26 mouse cellular contexts compared by ENCODE assay signal in genomic region chr12:103635846-103636245, GRCm38 (mm10). TPM values are rescaled to one million over a fixed set of nuclear protein-coding genes. Genes with fewer than 3 reads are reported as not detected.
"Had no signal": no experiment of that assay in that cellular context is flagged by ENCODE, and none has a peak within 500 bp of the region (broad histone marks: within the 10 kb centered on the region; RNA-seq: fewer than 3 reads in every experiment).

No protein-coding gene starts in this region.

- H3K9ac ChIP-seq: limb, embryonic 12.5 days; limb, embryonic 15.5 days; lung, embryonic 14.5 days had no signal

- H3K27ac ChIP-seq: limb, embryonic 12.5 days; limb, embryonic 15.5 days; macrophage had no signal

- H3K9me3 ChIP-seq: limb, embryonic 12.5 days; limb, embryonic 15.5 days had no signal

- H3K4me3 ChIP-seq: limb, embryonic 12.5 days; limb, embryonic 15.5 days had no signal

- H3K27me3 ChIP-seq: limb, embryonic 12.5 days; limb, embryonic 15.5 days had no signal

- H3K36me3 ChIP-seq: limb, embryonic 12.5 days; limb, embryonic 15.5 days had no signal

- H3K4me2 ChIP-seq: limb, embryonic 12.5 days; limb, embryonic 15.5 days; lung, embryonic 14.5 days had no signal

- H3K4me1 ChIP-seq: limb, embryonic 12.5 days; limb, embryonic 15.5 days had no signal

- ATAC-seq: intestine, postnatal 0 days; lung, postnatal 0 days had no signal

- DNase-seq: kidney, adult 2 months; kidney, postnatal 10 days; kidney, postnatal 36 days; left cerebral cortex, postnatal 4 days; lung, embryonic 14.5 days; midbrain, embryonic 14.5 days; thymus, adult 2 months; thymus, postnatal 14 days had no signal

RNA-seq across cellular contexts. Expression of gene Serpina10, which starts 4.6 kb away (rescaled TPM):
- total RNA-seq: left cerebral cortex, adult 8-10 months; left cerebral cortex, postnatal 14 days; left cerebral cortex, postnatal 4 days; megakaryocyte, adult 5-6 weeks; midbrain, postnatal 0 days had no signal
- polyA plus RNA-seq: kidney, embryonic 14.5 days; lung, embryonic 14.5 days; macrophage; neural tube, embryonic 14.5 days; small intestine, adult 2 months; testis, adult 2 months had no signal

RNA-seq across cellular contexts. Expression of gene Serpina6, which starts 21.2 kb away (rescaled TPM):
- total RNA-seq: layer of hippocampus, adult 8-10 months; layer of hippocampus, postnatal 14 days; left cerebral cortex, adult 8-10 months; left cerebral cortex, postnatal 14 days; left cerebral cortex, postnatal 4 days; megakaryocyte, adult 5-6 weeks; midbrain, postnatal 0 days had no signal
- polyA plus RNA-seq: intestine, postnatal 0 days; lung, postnatal 0 days; macrophage; midbrain, embryonic 14.5 days; midbrain, postnatal 0 days; small intestine, adult 2 months; spleen, adult 2 months; thymus, adult 2 months had no signal

RNA-seq across cellular contexts. Expression of gene Serpina16, which starts 40.1 kb away (rescaled TPM):
- total RNA-seq: layer of hippocampus, adult 8-10 months; layer of hippocampus, postnatal 14 days; left cerebral cortex, adult 8-10 months; left cerebral cortex, postnatal 14 days; left cerebral cortex, postnatal 4 days; megakaryocyte, adult 5-6 weeks; midbrain, postnatal 0 days had no signal
- polyA plus RNA-seq: intestine, postnatal 0 days; kidney, adult 2 months; kidney, embryonic 14.5 days; limb, embryonic 12.5 days; limb, embryonic 15.5 days; lung, embryonic 14.5 days; lung, postnatal 0 days; macrophage; midbrain, embryonic 14.5 days; midbrain, postnatal 0 days; neural tube, embryonic 11.5 days; neural tube, embryonic 14.5 days; small intestine, adult 2 months; spleen, adult 2 months; thymus, adult 2 months had no signal

RNA-seq across cellular contexts. Expression of gene Serpina1f, which starts 59.5 kb away (rescaled TPM):
- total RNA-seq: layer of hippocampus, adult 8-10 months; layer of hippocampus, postnatal 14 days; left cerebral cortex, adult 8-10 months; left cerebral cortex, postnatal 14 days; left cerebral cortex, postnatal 4 days; megakaryocyte, adult 5-6 weeks; midbrain, postnatal 0 days had no signal
- polyA plus RNA-seq: kidney, embryonic 14.5 days; limb, embryonic 12.5 days; limb, embryonic 15.5 days; lung, embryonic 14.5 days; lung, postnatal 0 days; macrophage; midbrain, embryonic 14.5 days; midbrain, postnatal 0 days; neural tube, embryonic 11.5 days; neural tube, embryonic 14.5 days; stomach, embryonic 16.5 days had no signal
